Mouse (Mus musculus) heart, adult 11 months (tissue): ENCODE data around the gene Itga5.

Source experiments
- DNase-seq: peaks from one replicate; pipeline ENCODE4 v3.0.0; 2022

Itga5 gene

GRCm38 (mm10) chr15:103308876-103309580 lies 57.5 kb downstream of the Itga5 start:
- peak; percentile 92 for DNase-seq

GRCm38 (mm10) chr15:103308056-103308875 lies 58.3 kb downstream of the Itga5 start:
- DNase-seq, result peak; percentile 91

DNA sequence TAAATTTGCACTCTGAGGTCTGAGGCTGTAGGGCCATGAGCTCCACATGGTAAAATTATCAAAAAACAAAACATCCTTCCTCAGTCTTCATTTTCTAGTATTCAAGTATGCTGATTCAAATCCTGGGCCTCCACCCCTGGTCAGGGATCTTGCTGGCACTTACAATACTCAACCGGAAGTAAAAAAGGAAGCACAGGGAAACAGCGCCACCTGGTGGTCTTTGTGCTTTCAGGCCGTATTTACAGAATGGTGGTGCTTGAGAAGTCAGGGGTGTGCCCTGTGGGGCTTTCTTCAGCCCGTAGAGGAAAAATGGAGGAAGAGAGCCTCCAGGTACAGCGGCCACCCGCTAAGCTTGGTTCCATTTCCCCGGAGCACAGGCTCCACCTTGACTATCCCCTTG lies 59.4 kb downstream of the Itga5 start:
- peak; percentile 98 for DNase-seq

DNA sequence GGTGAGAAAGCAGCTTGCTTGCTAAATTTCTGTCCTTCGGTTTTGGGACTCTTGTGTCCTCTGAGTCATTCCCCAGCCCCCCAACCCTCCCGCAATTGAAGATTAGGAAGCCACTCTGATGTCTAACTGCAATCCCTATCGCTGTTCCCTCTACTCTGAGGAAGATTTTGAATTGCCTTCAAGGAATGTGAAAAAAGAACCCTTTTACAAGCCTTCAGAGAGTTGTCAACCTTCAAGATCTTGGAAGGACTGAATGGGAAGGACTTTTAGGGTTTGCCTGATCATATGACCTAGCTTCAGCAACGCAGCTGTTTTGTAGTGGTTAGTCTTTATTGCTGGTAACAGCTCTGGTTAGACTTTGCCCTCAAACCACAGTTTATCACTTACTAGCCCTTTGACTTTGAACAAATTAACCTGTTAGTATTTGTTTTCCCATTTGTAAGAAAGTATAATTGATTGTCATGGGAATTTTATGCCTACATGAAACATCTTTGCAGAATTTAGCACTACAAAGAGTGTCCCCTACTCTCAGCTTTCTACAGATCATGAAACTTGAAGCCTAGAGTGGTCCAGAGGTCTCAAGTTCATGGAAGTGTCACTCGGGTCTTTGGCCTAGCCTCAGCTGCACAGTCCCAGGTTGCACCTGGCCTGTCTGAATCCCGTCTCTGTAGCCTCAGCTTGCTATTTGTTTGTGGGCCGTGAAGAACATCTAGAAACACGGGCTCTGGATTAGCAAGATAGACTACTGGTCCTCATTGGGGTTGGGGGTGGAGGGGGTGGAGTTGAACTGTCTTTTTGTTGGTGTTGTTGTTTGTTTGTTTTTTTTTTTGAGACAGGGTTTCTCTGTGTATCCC lies 60.5 kb downstream of the Itga5 start:
- DNase-seq, result peak; percentile 81

- peak; percentile 100 for DNase-seq
Measured at GRCm38 (mm10) chr15:103305070-103305678, 61.4 kb downstream of the Itga5 start.

- DNase-seq, result no peak
Measured at GRCm38 (mm10) chr15:103304616-103304969, 62.0 kb downstream of the Itga5 start.

DNA sequence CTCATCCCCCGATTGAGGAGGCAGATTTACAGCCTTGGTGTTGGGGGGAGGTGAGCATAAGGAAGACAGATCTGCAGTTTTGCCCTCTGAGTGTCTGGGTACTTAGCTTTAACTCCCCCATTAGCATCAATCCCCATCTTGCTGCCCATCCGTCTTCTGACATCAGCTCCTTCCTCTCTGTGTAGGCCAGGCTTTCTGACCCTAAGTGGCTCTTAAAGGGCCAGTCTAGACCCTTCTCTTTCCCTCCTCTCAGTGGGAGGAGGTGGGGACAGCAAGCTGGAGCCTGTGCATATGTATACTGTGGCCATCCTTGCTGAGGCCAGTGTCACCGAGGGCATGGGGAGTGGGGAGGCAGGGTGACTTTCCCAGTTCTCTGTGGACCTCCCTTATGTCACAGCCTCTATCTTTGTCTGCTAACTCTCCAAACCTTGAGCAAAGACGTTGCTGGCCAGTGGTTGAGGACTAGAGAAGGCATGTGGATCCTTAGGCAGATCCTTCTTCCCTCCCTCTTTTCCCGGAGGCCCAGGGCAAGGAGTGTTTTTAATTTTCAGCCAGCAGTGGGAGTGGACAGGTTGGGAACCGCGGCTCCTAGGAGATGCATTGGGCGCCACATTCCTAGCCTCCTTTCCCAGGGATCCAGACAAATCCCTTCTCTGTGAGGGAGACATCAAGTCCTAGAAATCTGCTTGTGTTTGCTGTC lies 62.5 kb downstream of the Itga5 start:
- peak; percentile 90 for DNase-seq

- DNase-seq, result no peak
Measured at GRCm38 (mm10) chr15:103302341-103303021, 64.1 kb downstream of the Itga5 start.

DNA sequence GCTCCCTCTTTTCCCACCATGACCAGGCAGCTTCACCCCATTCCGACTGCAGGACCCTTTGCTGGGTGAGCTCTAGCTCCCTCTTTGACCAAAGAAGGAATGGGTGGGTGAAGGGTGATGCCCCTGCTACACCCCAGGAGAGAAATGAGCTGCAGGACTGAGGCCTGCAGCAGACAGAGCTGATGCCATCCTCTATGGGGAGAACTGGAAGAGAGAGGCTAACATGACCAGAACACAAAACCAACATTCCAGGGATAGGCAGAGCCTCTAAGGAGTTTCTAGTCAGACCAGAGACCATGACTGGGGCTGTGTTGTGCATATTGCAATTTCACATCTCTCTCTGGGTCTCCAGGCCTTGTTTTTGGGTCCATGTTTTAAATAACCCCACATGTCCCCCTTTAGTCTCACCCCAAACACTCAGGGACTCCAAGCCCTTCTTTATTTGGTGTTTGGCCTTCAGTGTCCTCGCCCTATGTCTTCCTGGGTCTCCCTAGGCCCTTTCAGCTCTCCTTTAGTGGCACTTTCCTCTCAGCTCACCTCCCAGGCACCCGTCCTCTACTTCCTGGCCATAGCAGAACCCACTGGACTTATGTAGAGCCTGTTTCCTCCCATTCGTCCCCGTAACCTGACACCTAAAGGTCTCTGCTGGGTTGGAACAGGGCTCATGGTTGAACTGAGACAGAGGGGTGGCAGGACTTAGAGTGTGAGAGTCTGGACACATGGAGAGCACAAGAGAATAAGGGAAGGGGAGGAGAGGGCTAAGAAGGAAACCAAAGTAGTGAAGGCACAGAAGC lies 64.8 kb downstream of the Itga5 start:
- peak; percentile 89 for DNase-seq

DNA sequence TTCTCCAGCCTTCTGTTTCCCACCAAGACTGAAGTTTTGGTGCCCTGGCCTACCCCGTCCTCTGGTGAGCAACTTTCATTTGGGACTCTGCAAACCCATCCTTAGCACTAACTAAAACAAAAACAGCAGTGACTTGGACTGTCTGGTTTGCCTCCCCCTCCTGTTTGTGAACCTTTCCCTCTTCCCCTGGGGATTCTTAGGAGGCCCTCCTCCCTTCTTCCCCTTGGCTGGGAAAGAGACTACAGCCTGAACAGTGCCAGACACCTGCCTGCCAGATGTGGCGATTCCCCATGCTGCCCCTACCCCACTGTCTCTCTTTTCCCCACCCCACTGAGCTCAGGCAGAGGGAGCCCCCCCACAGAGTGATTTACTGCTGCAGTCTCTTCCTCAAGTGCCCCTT lies 65.5 kb downstream of the Itga5 start:
- peak; percentile 94 for DNase-seq

- no peak for DNase-seq
Measured at GRCm38 (mm10) chr15:103300560-103300959, 66.0 kb downstream of the Itga5 start.

- DNase-seq, result no peak
Measured at GRCm38 (mm10) chr15:103300067-103300471, 66.5 kb downstream of the Itga5 start.

GRCm38 (mm10) chr15:103299644-103300043 lies 66.9 kb downstream of the Itga5 start:
- peak; percentile 89 for DNase-seq

- peak; percentile 86 for DNase-seq
Measured at GRCm38 (mm10) chr15:103298861-103299616, 67.5 kb downstream of the Itga5 start.

- no peak for DNase-seq
Measured at GRCm38 (mm10) chr15:103298026-103298425, 68.5 kb downstream of the Itga5 start.

GRCm38 (mm10) chr15:103297313-103297712 lies 69.2 kb downstream of the Itga5 start:
- DNase-seq, result no peak

- DNase-seq, result no peak
Measured at GRCm38 (mm10) chr15:103295851-103296250, 70.7 kb downstream of the Itga5 start.

GRCm38 (mm10) chr15:103294649-103295048 lies 71.9 kb downstream of the Itga5 start:
- no peak for DNase-seq
